Mouse (Mus musculus) ES-Bruce4 (cell line): Measurements from ENCODE around the gene Rasgrf2.

Source experiments
- CTCF ChIP-seq: IDR thresholded peaks from one replicate; pipeline ENCODE4 v1.8.1; 2011; ENCODE audit warnings: low read depth, low read length
- EP300 ChIP-seq: IDR thresholded peaks from 2 replicates; pipeline ENCODE4 v1.6.1; 2011; ENCODE audit warnings: low read depth, low read length; ENCODE audit not compliant: insufficient read depth

DNA sequence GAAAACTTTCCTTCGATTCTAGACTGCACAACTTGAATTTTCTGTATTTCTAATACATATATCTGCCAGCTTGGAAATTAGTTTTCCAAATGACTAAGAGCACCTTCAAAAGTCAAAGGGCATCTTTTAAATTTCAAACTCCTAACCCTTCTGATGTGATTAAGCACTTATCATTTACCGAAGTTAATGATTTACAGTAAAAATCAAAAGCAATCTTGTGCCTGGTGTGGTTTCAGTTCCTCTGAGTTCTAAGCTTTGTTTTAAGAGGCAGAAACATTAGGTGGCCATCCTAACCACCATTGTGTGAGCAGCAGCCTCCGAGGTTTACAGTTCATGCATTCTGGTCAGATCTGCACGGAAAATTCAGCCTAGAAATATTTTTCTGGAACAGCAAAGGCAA lies 1.6 kb downstream of the Rasgrf2 start:
- TF ChIP-seq EP300 (no peak), CTCF (no peak)
